Mouse (Mus musculus): ENCODE data around the gene Cdk17. TPM values are rescaled to one million over a fixed set of nuclear protein-coding genes. Genes with fewer than 3 reads are reported as not detected.
A peak's percentile ranks its signal among the peaks of the same experiment; 100 is the strongest.

The Cdk17 gene
- total RNA-seq, 2 experiments from 2014 or later, result 61.7 to 109 TPM

GRCm38 (mm10) chr10:93275212-93276136 lies 114.8 kb downstream of the Cdk17 start:
- ATAC-seq (replicated peaks; ENCODE audit: low FRiP score, poor library complexity, severe bottlenecking), result no peak

GRCm38 (mm10) chr10:93276349-93276763 lies 115.7 kb downstream of the Cdk17 start:
- ATAC-seq (replicated peaks; ENCODE audit: low FRiP score, poor library complexity, severe bottlenecking), result no peak

- ATAC-seq (replicated peaks; ENCODE audit: low FRiP score, poor library complexity, severe bottlenecking), result no peak
These were observed 116.2 kb downstream of the Cdk17 start for GRCm38 (mm10) chr10:93276857-93277256.

GRCm38 (mm10) chr10:93278361-93278760 lies 117.7 kb downstream of the Cdk17 start:
- no peak for ATAC-seq (replicated peaks; ENCODE audit: low FRiP score, poor library complexity, severe bottlenecking)

- no peak for ATAC-seq (replicated peaks; ENCODE audit: low FRiP score, poor library complexity, severe bottlenecking)
These were observed 118.4 kb downstream of the Cdk17 start for GRCm38 (mm10) chr10:93279062-93279461.

GRCm38 (mm10) chr10:93280586-93280985 lies 119.9 kb downstream of the Cdk17 start:
- no peak for ATAC-seq (replicated peaks; ENCODE audit: low FRiP score, poor library complexity, severe bottlenecking)

- ATAC-seq (replicated peaks; ENCODE audit: low FRiP score, poor library complexity, severe bottlenecking), result no peak
These were observed 120.4 kb downstream of the Cdk17 start for GRCm38 (mm10) chr10:93281092-93281491.

GRCm38 (mm10) chr10:93282526-93282964 lies 121.9 kb downstream of the Cdk17 start:
- no peak for ATAC-seq (replicated peaks; ENCODE audit: low FRiP score, poor library complexity, severe bottlenecking)

GRCm38 (mm10) chr10:93283258-93283657 lies 122.6 kb downstream of the Cdk17 start:
- no peak for ATAC-seq (replicated peaks; ENCODE audit: low FRiP score, poor library complexity, severe bottlenecking)

GRCm38 (mm10) chr10:93285489-93285888 lies 124.8 kb downstream of the Cdk17 start:
- no peak for ATAC-seq (replicated peaks; ENCODE audit: low FRiP score, poor library complexity, severe bottlenecking)

- ATAC-seq (replicated peaks; ENCODE audit: low FRiP score, poor library complexity, severe bottlenecking), result no peak
These were observed 127.0 kb downstream of the Cdk17 start for GRCm38 (mm10) chr10:93287551-93288145.

GRCm38 (mm10) chr10:93288336-93288735 lies 127.7 kb downstream of the Cdk17 start:
- ATAC-seq (replicated peaks; ENCODE audit: low FRiP score, poor library complexity, severe bottlenecking), result no peak

GRCm38 (mm10) chr10:93289404-93289803 lies 128.7 kb downstream of the Cdk17 start:
- ATAC-seq (replicated peaks; ENCODE audit: low FRiP score, poor library complexity, severe bottlenecking), result no peak

- peak; percentile 59; the same call in 1 of the 2 replicates for ATAC-seq (replicated peaks; ENCODE audit: low FRiP score, poor library complexity, severe bottlenecking)
These were observed 130.7 kb downstream of the Cdk17 start for GRCm38 (mm10) chr10:93291352-93291751.

GRCm38 (mm10) chr10:93291843-93292242 lies 131.2 kb downstream of the Cdk17 start:
- ATAC-seq (replicated peaks; ENCODE audit: low FRiP score, poor library complexity, severe bottlenecking), result peak; percentile 71

- ATAC-seq (replicated peaks; ENCODE audit: low FRiP score, poor library complexity, severe bottlenecking), result no peak
These were observed 132.9 kb downstream of the Cdk17 start for GRCm38 (mm10) chr10:93293621-93294020.

GRCm38 (mm10) chr10:93294547-93295219 lies 134.0 kb downstream of the Cdk17 start:
- ATAC-seq (replicated peaks; ENCODE audit: low FRiP score, poor library complexity, severe bottlenecking), result no peak

GRCm38 (mm10) chr10:93297774-93298173 lies 137.1 kb downstream of the Cdk17 start:
- ATAC-seq (replicated peaks; ENCODE audit: low FRiP score, poor library complexity, severe bottlenecking), result no peak

GRCm38 (mm10) chr10:93298208-93298607 lies 137.5 kb downstream of the Cdk17 start:
- ATAC-seq (replicated peaks; ENCODE audit: low FRiP score, poor library complexity, severe bottlenecking), result no peak

GRCm38 (mm10) chr10:93301831-93302230 lies 141.2 kb downstream of the Cdk17 start:
- ATAC-seq (replicated peaks; ENCODE audit: low FRiP score, poor library complexity, severe bottlenecking), result no peak

Measured in erythroid progenitor cell, adult 5-6 weeks (primary cell).